Mouse (Mus musculus): Measurements from ENCODE around the gene Fam83e. TPM values are rescaled to one million over a fixed set of nuclear protein-coding genes. Genes with fewer than 3 reads are reported as not detected.

Fam83e gene
- polyA plus RNA-seq, 1 experiment from 2014 or later: 19.7 TPM

DNA sequence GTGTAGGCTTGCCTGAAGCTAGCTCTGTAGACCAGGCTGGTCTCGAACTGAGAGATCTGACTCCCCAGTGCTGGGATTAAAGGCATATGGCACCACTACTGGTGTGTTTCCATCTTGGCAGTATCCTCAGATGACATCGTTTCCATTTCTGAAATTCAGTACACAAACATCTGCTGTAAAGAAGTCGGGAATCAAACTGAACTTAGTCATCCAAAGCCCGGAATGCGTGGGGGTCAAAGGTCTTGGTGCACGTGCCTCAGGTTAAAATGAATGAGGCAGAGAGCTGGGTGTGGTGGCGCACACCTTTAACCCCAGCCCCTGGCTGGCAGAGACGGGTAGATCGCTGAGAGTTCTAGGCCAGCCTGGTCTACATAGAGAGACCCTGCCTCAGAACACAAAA is 29.1 kb downstream of the Fam83e start:
- no peak overlapping the region for H3K27ac ChIP-seq
- peaks cover 5% of the 10 kb centered on the region for H3K4me1 ChIP-seq (replicated peaks)
- peak; percentile 58; the same call in 1 of the 2 replicates for ATAC-seq
- H3K9ac ChIP-seq: no peak overlapping the region
- no peak overlapping the region for H3K4me3 ChIP-seq (replicated peaks)
- no peak overlapping the region for H3K4me2 ChIP-seq (replicated peaks)
- H3K36me3 ChIP-seq: no peaks in the 10 kb centered on the region
- no peaks in the 10 kb centered on the region for H3K27me3 ChIP-seq (replicated peaks)
- no peaks in the 10 kb centered on the region for H3K9me3 ChIP-seq
- WGBS: 51% methylated on average over 9 of the region's 9 CpGs

DNA sequence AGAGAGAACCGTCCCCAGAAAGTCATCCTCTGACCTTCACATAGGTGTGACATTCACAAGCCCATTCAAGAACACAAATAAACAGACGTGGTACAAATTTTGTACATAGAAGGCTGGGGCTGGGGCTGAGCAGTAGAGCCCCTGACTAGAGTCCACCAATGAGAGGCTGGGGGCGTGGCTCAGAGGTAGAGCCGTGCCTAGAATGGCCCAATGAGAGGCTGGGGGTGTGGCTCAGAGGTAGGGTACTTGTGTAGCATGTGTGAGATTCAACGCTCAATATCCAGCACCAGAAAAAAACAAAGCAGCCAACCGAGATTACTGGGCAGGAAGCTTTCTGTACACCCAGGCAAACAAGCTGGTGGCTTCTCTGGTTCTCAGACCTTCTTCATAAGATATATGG is 34.7 kb downstream of the Fam83e start:
- Histone ChIP-seq H3K9ac (no peak overlapping the region), H3K27me3 (replicated peaks) (peaks cover 27% of the 10 kb centered on the region), H3K4me2 (replicated peaks) (no peak overlapping the region), H3K36me3 (no peaks in the 10 kb centered on the region), H3K27ac (no peak overlapping the region), H3K4me3 (replicated peaks) (no peak overlapping the region), H3K4me1 (replicated peaks) (0 out of 2 replicates have a peak, but pooled peaks cover 8% of the 10 kb centered on the region), H3K9me3 (no peaks in the 10 kb centered on the region)
- 62% methylated on average over 6 of the region's 6 CpGs for WGBS
- ATAC-seq: no peak

DNA sequence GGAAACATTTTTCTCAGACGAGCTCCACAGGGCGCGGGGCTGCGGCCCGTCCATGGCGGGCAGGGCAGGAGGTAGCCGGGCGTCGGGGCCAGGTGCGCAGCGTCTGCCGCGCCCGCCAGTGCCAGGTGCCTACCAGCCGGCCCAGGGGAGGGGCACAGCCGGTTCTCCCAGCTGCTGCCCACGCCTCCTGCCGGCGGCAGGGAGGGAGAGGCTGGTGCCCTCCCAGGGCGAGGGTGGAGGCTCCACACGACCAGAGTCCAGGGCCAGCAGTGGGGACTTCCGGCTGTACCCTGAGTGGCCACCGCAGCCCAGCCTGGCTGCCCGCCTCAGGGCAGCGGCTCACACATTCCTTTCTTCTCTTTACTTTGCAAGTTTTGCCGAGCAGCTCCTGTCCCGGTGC is 38.4 kb downstream of the Fam83e start:
- H3K4me1 ChIP-seq (replicated peaks): 0 out of 2 replicates have a peak, but pooled peaks cover 8% of the 10 kb centered on the region
- ATAC-seq: peak; percentile 90
- H3K9ac ChIP-seq: no peak overlapping the region
- peaks cover 27% of the 10 kb centered on the region for H3K27me3 ChIP-seq (replicated peaks)
- H3K4me2 ChIP-seq (replicated peaks): peak overlapping the region; percentile 60
- H3K27ac ChIP-seq: no peak overlapping the region
- H3K9me3 ChIP-seq: no peaks in the 10 kb centered on the region
- H3K4me3 ChIP-seq (replicated peaks): peak overlapping the region; percentile 21
- WGBS: 4% methylated on average over 27 of the region's 27 CpGs
- H3K36me3 ChIP-seq: no peaks in the 10 kb centered on the region

DNA sequence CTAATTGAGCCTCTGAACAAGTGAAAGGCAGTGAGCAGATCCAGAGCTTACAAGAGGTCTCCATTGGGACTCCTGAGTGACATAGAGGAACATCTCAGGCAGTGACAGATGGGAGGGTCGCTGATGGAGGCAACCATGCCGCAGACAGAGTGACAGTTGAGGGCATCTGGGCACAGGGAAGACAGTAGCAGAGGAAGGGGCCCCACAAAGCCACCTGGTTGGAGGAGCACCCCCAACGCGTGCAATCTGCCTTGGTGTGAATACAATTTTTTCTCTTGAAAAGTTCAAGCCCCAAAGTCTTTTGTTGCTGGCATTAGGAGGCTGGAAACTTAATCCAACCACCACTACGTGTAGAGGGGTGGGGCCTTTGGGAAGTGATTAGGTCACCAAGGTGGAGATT is 39.1 kb downstream of the Fam83e start:
- H3K4me3 ChIP-seq (replicated peaks): no peak overlapping the region
- H3K9ac ChIP-seq: no peak overlapping the region
- H3K27me3 ChIP-seq (replicated peaks): peaks cover 27% of the 10 kb centered on the region
- H3K36me3 ChIP-seq: no peaks in the 10 kb centered on the region
- no peak for ATAC-seq
- H3K4me2 ChIP-seq (replicated peaks): no peak overlapping the region; the same call in 1 of the 2 replicates
- 65% methylated on average over 5 of the region's 5 CpGs for WGBS
- H3K27ac ChIP-seq: no peak overlapping the region
- 0 out of 2 replicates have a peak, but pooled peaks cover 8% of the 10 kb centered on the region for H3K4me1 ChIP-seq (replicated peaks)
- H3K9me3 ChIP-seq: no peaks in the 10 kb centered on the region

DNA sequence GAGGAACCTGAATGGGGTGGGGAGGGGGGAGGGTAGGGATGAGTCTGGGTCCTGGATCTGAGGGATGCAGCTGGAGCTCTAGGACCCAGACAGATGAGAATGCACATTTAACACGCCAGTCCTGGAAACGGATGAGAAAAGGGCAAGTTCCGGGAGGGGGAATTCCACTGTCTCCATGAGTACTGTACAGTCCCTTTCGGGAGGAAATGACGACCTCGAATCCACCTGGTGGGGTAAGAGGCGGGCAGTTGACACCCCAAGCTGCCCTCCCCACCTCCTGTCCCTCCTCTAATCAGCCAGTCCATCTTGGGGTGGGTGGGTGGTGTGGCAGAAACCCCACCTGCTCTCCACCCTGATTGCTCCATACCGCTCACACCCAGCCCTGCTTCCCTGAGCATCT is 45.0 kb downstream of the Fam83e start:
- 46% methylated on average over 8 of the region's 8 CpGs for WGBS
- H3K27me3 ChIP-seq (replicated peaks): no peaks in the 10 kb centered on the region
- H3K27ac ChIP-seq: no peak overlapping the region
- H3K36me3 ChIP-seq: no peaks in the 10 kb centered on the region
- no peak for ATAC-seq
- no peak overlapping the region for H3K9ac ChIP-seq
- no peaks in the 10 kb centered on the region for H3K4me1 ChIP-seq (replicated peaks)
- H3K4me3 ChIP-seq (replicated peaks): no peak overlapping the region
- no peak overlapping the region for H3K4me2 ChIP-seq (replicated peaks)
- H3K9me3 ChIP-seq: no peaks in the 10 kb centered on the region

DNA sequence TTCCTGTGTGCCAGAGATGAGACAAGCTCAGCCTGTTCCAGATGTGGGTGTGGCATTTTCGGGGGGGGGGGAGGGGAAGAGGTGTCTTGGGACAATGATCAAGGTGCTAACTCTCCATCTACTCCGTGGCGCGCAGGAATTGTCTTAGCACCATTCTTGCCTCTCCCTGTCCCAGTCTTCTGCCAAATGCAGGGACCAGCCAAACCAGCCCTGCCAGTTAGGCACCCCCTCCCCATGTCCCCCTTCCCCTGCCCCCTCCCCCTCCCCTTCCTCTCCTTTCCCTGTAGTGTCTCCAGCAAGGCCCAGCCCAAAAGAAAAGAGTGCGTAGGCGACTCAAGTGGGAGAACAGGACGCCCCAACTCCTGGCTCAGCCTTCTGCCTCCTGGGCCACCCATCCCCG is 45.8 kb downstream of the Fam83e start:
- no peaks in the 10 kb centered on the region for H3K9me3 ChIP-seq
- no peak overlapping the region for H3K27ac ChIP-seq
- no peaks in the 10 kb centered on the region for H3K4me1 ChIP-seq (replicated peaks)
- no peak overlapping the region for H3K4me3 ChIP-seq (replicated peaks)
- no peak overlapping the region for H3K4me2 ChIP-seq (replicated peaks)
- WGBS: 47% methylated on average over 8 of the region's 8 CpGs
- H3K9ac ChIP-seq: no peak overlapping the region
- no peaks in the 10 kb centered on the region for H3K27me3 ChIP-seq (replicated peaks)
- no peak for ATAC-seq
- no peaks in the 10 kb centered on the region for H3K36me3 ChIP-seq

DNA sequence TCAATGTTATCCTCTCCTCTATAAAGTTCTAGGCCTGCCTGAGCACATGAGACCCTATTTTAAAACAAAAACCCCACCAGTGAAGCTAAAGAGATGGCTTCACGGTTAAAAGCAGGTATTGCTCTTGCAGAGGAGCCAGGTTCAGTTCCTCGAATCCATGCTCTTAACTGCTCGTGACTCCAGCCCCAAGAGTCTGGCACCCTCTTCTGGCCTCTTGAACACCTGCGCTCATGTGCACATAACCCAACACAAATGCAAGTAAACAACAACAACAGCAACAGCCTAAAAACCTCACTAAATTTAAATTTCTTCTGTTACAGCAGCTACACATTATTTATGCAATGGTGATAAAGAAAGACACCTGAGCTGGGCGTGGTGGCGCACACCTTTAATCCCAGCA is 46.5 kb downstream of the Fam83e start:
- H3K4me1 ChIP-seq (replicated peaks): no peaks in the 10 kb centered on the region
- H3K9ac ChIP-seq: no peak overlapping the region
- no peak for ATAC-seq
- H3K27me3 ChIP-seq (replicated peaks): no peaks in the 10 kb centered on the region
- H3K4me2 ChIP-seq (replicated peaks): no peak overlapping the region
- no peaks in the 10 kb centered on the region for H3K36me3 ChIP-seq
- H3K4me3 ChIP-seq (replicated peaks): no peak overlapping the region
- WGBS: 96% methylated on average over 6 of the region's 6 CpGs
- H3K9me3 ChIP-seq: no peaks in the 10 kb centered on the region
- H3K27ac ChIP-seq: no peak overlapping the region

DNA sequence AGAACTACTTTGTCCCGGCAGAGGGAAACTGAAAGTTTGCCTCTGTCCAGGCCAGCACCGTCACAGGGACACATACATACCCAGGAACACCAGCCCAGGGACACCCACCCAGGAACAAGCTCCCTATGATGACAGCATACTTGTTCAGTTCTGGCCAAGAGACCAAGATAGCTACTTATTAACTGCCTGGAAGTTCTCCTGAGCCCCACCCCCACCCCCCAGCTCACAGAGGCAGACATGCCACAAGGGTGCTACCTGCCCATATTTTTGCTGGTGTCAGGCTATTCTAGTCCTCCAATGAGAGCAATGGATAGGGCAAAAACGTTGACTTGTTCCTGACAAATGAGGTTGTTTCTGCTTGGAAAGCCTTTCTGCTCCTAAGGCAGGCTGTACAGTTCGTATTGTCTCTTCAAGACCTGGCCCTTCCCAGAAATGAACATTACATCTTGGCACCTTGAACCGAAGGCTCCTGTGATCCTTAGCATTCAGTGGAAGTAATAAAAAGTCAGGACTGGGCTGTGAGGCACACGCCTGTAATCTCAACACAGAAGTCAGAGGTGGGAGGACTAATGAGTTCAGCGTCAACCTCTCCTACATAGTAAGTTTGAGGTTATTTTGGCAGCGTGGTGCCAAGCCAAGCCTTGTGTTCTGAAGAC is 49.5 kb downstream of the Fam83e start:
- 49% methylated on average over 8 of the region's 8 CpGs for WGBS
- Histone ChIP-seq H3K9me3 (no peaks in the 10 kb centered on the region), H3K27ac (0 out of 2 replicates have a peak overlapping the region, but pooled peaks have one; percentile 13), H3K36me3 (no peaks in the 10 kb centered on the region), H3K4me2 (replicated peaks) (0 out of 2 replicates have a peak overlapping the region, but pooled peaks have one; percentile 7), H3K9ac (no peak overlapping the region), H3K4me1 (replicated peaks) (no peaks in the 10 kb centered on the region), H3K27me3 (replicated peaks) (peaks cover 4% of the 10 kb centered on the region; the same call in 1 of the 2 replicates), H3K4me3 (replicated peaks) (no peak overlapping the region)
- ATAC-seq: peak; percentile 81

DNA sequence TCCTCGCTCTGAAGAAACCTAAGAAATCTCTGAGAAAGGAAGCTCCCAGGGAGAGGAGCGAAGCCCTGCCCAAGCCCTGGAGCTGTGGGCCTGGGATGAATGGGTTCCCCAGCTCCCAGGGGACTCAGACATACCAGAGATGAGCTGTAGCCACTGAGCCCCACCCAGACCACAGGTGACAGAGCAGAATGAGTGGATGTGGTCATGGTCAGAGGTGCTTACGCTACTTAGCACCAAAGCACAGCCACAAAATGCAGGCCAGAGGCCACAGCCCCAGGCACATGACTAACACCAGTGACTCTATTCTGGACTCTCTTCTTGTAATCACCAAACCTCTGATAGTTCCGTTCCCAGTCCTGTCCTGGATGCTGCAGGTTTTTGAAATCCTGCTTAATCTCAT is 50.1 kb downstream of the Fam83e start:
- Histone ChIP-seq H3K4me2 (replicated peaks) (no peak overlapping the region), H3K27ac (0 out of 2 replicates have a peak overlapping the region, but pooled peaks have one; percentile 13), H3K9ac (no peak overlapping the region), H3K36me3 (no peaks in the 10 kb centered on the region), H3K4me1 (replicated peaks) (no peaks in the 10 kb centered on the region), H3K9me3 (no peaks in the 10 kb centered on the region), H3K27me3 (replicated peaks) (peaks cover 4% of the 10 kb centered on the region; the same call in 1 of the 2 replicates), H3K4me3 (replicated peaks) (no peak overlapping the region)
- 62% methylated on average over 4 of the region's 4 CpGs for WGBS
- 0 out of 2 replicates have a peak, but pooled peaks have one; percentile 21 for ATAC-seq

DNA sequence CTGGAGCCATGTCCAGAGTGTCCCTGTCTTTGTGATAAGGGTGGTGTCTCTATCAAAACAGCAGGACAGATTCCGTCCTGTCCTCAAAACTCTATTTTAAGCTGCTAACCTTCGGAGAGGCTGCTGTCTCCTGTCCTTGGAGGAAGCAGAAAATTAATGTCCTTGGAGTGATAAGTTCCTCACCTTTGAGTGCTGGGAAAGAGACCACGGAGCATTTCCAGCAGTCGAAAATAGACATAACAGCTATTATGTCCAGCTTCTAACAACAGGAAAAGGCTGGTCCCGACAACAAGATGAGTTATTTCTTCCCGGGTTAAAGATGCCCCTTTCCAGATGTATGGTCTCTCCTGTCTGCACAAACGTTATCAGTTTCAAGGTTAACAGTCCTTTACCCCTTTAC is 54.2 kb downstream of the Fam83e start:
- H3K4me3 ChIP-seq (replicated peaks): no peak overlapping the region
- H3K27me3 ChIP-seq (replicated peaks): peaks cover 4% of the 10 kb centered on the region; the same call in 1 of the 2 replicates
- no peak overlapping the region for H3K9ac ChIP-seq
- no peak overlapping the region for H3K4me2 ChIP-seq (replicated peaks)
- WGBS: 71% methylated on average over 7 of the region's 7 CpGs
- H3K4me1 ChIP-seq (replicated peaks): peaks cover 5% of the 10 kb centered on the region
- no peaks in the 10 kb centered on the region for H3K36me3 ChIP-seq
- H3K9me3 ChIP-seq: no peaks in the 10 kb centered on the region
- no peak overlapping the region for H3K27ac ChIP-seq
- ATAC-seq: no peak

Other genes with a start within 250 kb of the Fam83e start
- gene Tulp2, start 239.3 kb upstream of the Fam83e start, polyA plus RNA-seq (2015; fragmentation: Nextera tagmentation; extraction: Ambion mirVana): 1.8 and 1.9 TPM in 2 replicates
- gene Gm45808, start 234.4 kb upstream of the Fam83e start, polyA plus RNA-seq (2015; fragmentation: Nextera tagmentation; extraction: Ambion mirVana): not detected in 2 replicates
- gene Dhdh, start 232.4 kb upstream of the Fam83e start, polyA plus RNA-seq (2015; fragmentation: Nextera tagmentation; extraction: Ambion mirVana): 2.6 and 2.7 TPM in 2 replicates
- 209 and 229 TPM in 2 replicates for gene Nucb1, start 210.8 kb upstream of the Fam83e start, polyA plus RNA-seq (2015; fragmentation: Nextera tagmentation; extraction: Ambion mirVana)
- gene Ppp1r15a, start 194.9 kb upstream of the Fam83e start, polyA plus RNA-seq (2015; fragmentation: Nextera tagmentation; extraction: Ambion mirVana): 16.5 and 17.0 TPM in 2 replicates
- gene Plekha4, start 194.9 kb upstream of the Fam83e start, polyA plus RNA-seq (2015; fragmentation: Nextera tagmentation; extraction: Ambion mirVana): 0.83 and 1.5 TPM in 2 replicates
- gene Hsd17b14, start 166.3 kb upstream of the Fam83e start, polyA plus RNA-seq (2015; fragmentation: Nextera tagmentation; extraction: Ambion mirVana): 2.1 and 2.8 TPM in 2 replicates
- gene Bcat2, start 151.1 kb upstream of the Fam83e start, polyA plus RNA-seq (2015; fragmentation: Nextera tagmentation; extraction: Ambion mirVana): 59.5 and 67.6 TPM in 2 replicates
- gene Fgf21, start 105.7 kb upstream of the Fam83e start, polyA plus RNA-seq (2015; fragmentation: Nextera tagmentation; extraction: Ambion mirVana): 0.18 and 0.30 TPM in 2 replicates
- gene Fut1, start 103.9 kb upstream of the Fam83e start, polyA plus RNA-seq (2015; fragmentation: Nextera tagmentation; extraction: Ambion mirVana): 0.38 and 0.73 TPM in 2 replicates
- gene Izumo1, start 99.4 kb upstream of the Fam83e start, polyA plus RNA-seq (2015; fragmentation: Nextera tagmentation; extraction: Ambion mirVana): 0.13 TPM in 1 of 2 replicates, not detected in the other
- gene Rasip1, start 93.7 kb upstream of the Fam83e start, polyA plus RNA-seq (2015; fragmentation: Nextera tagmentation; extraction: Ambion mirVana): 9.8 and 9.9 TPM in 2 replicates
- 5.2 and 7.3 TPM in 2 replicates for gene Mamstr, start 81.2 kb upstream of the Fam83e start, polyA plus RNA-seq (2015; fragmentation: Nextera tagmentation; extraction: Ambion mirVana)
- 12.2 and 12.8 TPM in 2 replicates for gene Fut2, start 54.8 kb upstream of the Fam83e start, polyA plus RNA-seq (2015; fragmentation: Nextera tagmentation; extraction: Ambion mirVana)
- gene Ntn5, start 37.2 kb upstream of the Fam83e start, polyA plus RNA-seq (2015; fragmentation: Nextera tagmentation; extraction: Ambion mirVana): 0.73 TPM in 2 replicates
- 1.9 and 2.0 TPM in 2 replicates for gene Sec1, start 26.8 kb upstream of the Fam83e start, polyA plus RNA-seq (2015; fragmentation: Nextera tagmentation; extraction: Ambion mirVana)
- 5.5 and 6.4 TPM in 2 replicates for gene Car11, start 21.4 kb upstream of the Fam83e start, polyA plus RNA-seq (2015; fragmentation: Nextera tagmentation; extraction: Ambion mirVana)
- gene Dbp, start 16.1 kb upstream of the Fam83e start, polyA plus RNA-seq (2015; fragmentation: Nextera tagmentation; extraction: Ambion mirVana): 3.1 and 3.4 TPM in 2 replicates
- 1,110 and 1,134 TPM in 2 replicates for gene Rpl18, start 5.8 kb upstream of the Fam83e start, polyA plus RNA-seq (2015; fragmentation: Nextera tagmentation; extraction: Ambion mirVana)
- 38.1 and 41.6 TPM in 2 replicates for gene Sphk2, start 3.2 kb upstream of the Fam83e start, polyA plus RNA-seq (2015; fragmentation: Nextera tagmentation; extraction: Ambion mirVana)
- 0.49 and 0.74 TPM in 2 replicates for gene Spaca4, start 4.6 kb downstream of the Fam83e start, polyA plus RNA-seq (2015; fragmentation: Nextera tagmentation; extraction: Ambion mirVana)
- 0.43 and 0.90 TPM in 2 replicates for gene Lmtk3, start 62.5 kb downstream of the Fam83e start, polyA plus RNA-seq (2015; fragmentation: Nextera tagmentation; extraction: Ambion mirVana)
- gene Sult2b1, start 63.5 kb downstream of the Fam83e start, polyA plus RNA-seq (2015; fragmentation: Nextera tagmentation; extraction: Ambion mirVana): 2.8 and 2.9 TPM in 2 replicates
- gene Cyth2, start 93.4 kb downstream of the Fam83e start, polyA plus RNA-seq (2015; fragmentation: Nextera tagmentation; extraction: Ambion mirVana): 89.0 and 92.0 TPM in 2 replicates
- 0.88 and 1.0 TPM in 2 replicates for gene Kcnj14, start 103.6 kb downstream of the Fam83e start, polyA plus RNA-seq (2015; fragmentation: Nextera tagmentation; extraction: Ambion mirVana)
- gene Grwd1, start 109.7 kb downstream of the Fam83e start, polyA plus RNA-seq (2015; fragmentation: Nextera tagmentation; extraction: Ambion mirVana): 67.1 and 71.3 TPM in 2 replicates
- 70.8 and 74.5 TPM in 2 replicates for gene Kdelr1, start 151.6 kb downstream of the Fam83e start, polyA plus RNA-seq (2015; fragmentation: Nextera tagmentation; extraction: Ambion mirVana)
- gene Grin2d, start 157.2 kb downstream of the Fam83e start, polyA plus RNA-seq (2015; fragmentation: Nextera tagmentation; extraction: Ambion mirVana): 0.49 and 0.51 TPM in 2 replicates
- gene Syngr4, start 175.5 kb downstream of the Fam83e start, polyA plus RNA-seq (2015; fragmentation: Nextera tagmentation; extraction: Ambion mirVana): 0.85 and 1.00 TPM in 2 replicates
- 5.8 and 7.0 TPM in 2 replicates for gene Tmem143, start 175.7 kb downstream of the Fam83e start, polyA plus RNA-seq (2015; fragmentation: Nextera tagmentation; extraction: Ambion mirVana)
- gene Emp3, start 200.2 kb downstream of the Fam83e start, polyA plus RNA-seq (2015; fragmentation: Nextera tagmentation; extraction: Ambion mirVana): 141 and 168 TPM in 2 replicates
- gene Ccdc114, start 202.9 kb downstream of the Fam83e start, polyA plus RNA-seq (2015; fragmentation: Nextera tagmentation; extraction: Ambion mirVana): 4.3 and 4.5 TPM in 2 replicates